Mouse (Mus musculus) G1E-ER4 (cell line): Measurements from ENCODE around the gene Bhlha15. TPM values are rescaled to one million over a fixed set of nuclear protein-coding genes. Genes with fewer than 3 reads are reported as not detected.

Experiments used
- GATA1 ChIP-seq: IDR thresholded peaks from one replicate; pipeline ENCODE4 v1.8.0; 2012; ENCODE audit warnings: low read length, inconsistent platforms
- polyA plus RNA-seq: library from polyadenylated mRNA; stranded (reverse); fragments of >175 nt; gene quantifications from 2 replicates; pipeline ENCODE4 v1.2.3, GENCODE M21; 2012

Gene Bhlha15
- 0.44 and 0.55 TPM in 2 replicates for polyA plus RNA-seq

GRCm38 (mm10) chr5:144189950-144190583 lies at the start of gene Bhlha15:
Gene Bhlha15 (plus strand): TSS chr5:144190286.
- no peak for TF ChIP-seq GATA1

GRCm38 (mm10) chr5:144143531-144143930 lies 46.6 kb upstream of the Bhlha15 start:
- no peak for TF ChIP-seq GATA1

- no peak for TF ChIP-seq GATA1
These were observed 43.2 kb upstream of the Bhlha15 start for GRCm38 (mm10) chr5:144146898-144147297.

GRCm38 (mm10) chr5:144149530-144149929 lies 40.6 kb upstream of the Bhlha15 start:
- no peak for TF ChIP-seq GATA1

- no peak for TF ChIP-seq GATA1
These were observed 38.8 kb upstream of the Bhlha15 start for GRCm38 (mm10) chr5:144151270-144151669.

DNA sequence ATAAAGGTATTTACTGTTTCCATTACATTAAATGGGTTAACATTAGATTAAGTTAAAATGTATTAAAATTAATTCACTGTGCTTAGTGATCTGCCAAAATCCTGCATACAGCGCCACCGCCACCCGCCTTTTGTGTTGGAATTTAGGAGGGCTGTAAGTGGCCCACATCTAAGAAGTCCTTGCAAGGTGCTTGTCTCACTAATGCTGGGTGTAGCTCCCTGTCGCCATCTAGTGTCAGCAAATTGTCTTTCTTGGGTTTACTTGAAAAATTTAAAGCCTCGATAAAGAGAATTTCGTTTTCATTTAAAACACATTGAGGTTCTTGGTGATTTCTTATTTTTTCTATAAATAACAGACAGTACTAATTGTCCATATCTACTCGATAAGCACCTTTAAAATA lies 35.6 kb upstream of the Bhlha15 start:
- TF ChIP-seq GATA1, result no peak

DNA sequence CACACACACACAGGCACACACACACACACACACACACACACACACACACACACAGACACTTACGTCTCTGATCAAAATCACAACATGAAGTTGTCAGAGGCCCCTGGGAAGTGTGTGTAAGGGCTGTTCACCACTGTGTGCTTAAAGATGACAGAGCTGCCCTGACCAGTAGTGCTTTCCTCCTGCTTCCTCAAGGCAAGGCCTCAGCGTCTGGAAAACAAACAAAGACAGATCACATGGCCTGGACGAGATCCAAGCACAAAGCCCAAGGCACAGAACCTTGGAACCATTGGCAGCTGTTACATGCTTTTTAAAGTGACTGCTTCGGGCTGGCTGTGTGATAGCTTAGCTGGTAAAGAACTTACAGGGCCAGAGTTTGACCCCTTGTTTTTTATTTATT lies 31.5 kb upstream of the Bhlha15 start:
- TF ChIP-seq GATA1, result no peak

DNA sequence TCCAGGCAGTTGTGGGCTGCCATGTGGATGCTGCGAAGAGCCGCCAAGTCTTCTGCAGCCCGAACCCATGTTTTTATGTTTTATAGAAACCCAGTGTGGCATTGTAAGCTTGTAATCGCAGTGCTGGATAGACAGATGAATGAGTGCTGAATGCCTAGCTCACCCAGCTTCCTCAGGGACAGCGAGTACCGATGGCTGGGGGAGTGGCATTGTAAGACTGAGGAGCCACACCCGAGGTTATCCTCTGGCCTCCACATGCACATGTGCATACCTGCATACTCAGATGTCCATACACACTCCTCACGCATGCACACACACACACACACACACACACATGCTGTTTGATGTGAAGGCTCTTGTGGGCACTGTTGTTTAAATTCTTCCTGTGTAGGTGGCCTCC lies 30.9 kb upstream of the Bhlha15 start:
- no peak for TF ChIP-seq GATA1

- no peak for TF ChIP-seq GATA1
These were observed 27.8 kb upstream of the Bhlha15 start for GRCm38 (mm10) chr5:144162080-144162812.

DNA sequence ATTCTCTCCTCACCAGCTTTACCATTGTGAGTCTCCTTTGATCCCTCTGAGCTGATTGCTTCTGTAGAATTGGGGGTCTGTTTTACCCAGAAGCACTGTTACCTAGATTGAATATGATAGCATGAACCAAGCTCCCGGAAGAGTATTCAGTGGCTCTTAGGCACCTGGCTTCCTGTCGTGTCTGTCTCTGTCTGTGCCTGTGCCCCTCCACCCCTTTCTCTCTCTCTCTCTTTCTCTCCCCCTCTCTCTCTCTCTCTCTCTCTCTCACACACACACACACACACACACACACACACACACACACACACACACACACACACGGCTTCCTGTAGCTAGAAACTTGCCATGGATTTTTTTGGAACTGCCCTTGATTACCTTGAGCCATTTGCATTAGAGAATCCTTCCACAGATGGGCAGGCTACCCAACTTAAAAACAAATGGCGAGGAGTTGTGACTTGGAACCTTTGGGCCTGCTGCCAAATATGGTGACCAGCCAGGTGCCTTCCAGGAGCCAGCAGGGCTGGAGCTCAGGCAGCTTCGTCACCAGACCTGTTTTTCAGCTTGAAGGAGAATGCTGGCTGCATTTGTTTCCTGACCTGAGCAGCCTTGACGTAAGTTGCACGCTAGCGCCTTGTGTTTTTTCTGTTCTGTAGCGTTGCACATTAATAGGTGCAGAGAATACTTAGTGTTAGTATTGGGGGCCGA lies 27.1 kb upstream of the Bhlha15 start:
- TF ChIP-seq GATA1, result no peak

DNA sequence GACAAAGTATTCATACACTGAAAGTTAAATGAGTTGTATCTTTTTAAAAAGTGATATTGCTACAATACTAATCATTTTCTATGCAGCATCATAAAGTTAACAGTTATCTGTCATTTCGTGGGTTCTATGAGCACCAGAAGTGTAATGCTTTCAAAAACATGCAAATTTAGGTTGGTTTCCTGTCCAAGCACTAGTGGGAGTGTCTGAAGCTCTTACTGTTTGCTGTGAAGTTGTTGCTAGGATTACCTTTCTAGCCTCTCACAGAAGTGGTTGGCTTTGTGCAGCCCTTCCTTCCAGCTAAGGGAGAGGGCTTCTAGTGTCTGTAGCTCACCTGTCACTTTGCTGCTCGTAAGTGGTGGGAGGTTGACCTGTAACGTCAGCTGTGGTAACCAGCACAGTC lies 24.3 kb upstream of the Bhlha15 start:
- no peak for TF ChIP-seq GATA1

DNA sequence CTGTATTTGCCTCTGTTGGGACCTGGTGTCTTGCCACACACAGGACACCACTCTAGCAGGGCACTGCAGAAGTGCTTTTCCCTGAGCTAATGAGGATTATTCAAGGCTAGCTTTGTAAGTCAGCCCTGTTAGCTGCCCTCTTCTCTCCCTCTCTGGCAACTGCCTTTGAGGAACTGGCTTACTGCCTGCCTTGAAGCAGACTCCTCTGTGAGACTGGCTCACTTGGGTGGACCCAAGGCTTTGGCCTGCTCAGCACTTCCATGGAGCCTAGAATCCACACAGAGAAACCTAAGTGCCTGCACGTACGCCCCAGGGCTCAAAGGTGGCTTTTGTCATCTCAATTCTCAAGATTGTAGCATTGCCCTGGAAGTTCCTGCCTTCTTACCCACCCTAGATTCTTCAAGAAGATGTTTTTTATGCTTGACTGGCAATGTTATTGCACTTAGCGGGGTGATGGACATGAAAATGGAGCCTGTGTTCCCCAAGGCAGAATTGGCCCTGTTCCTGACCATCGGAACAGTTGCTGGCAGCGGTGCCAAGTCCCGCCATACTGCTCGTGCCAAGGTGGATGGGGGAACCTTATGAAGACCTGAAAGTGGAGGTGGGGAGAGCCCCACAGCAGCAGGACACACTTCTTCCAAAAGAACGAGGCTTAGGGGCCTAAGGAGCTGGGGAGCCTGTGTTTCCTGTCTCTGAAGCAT lies 20.7 kb upstream of the Bhlha15 start:
- no peak for TF ChIP-seq GATA1

GRCm38 (mm10) chr5:144173648-144174047 lies 16.4 kb upstream of the Bhlha15 start:
- TF ChIP-seq GATA1, result no peak

GRCm38 (mm10) chr5:144178216-144178615 lies 11.9 kb upstream of the Bhlha15 start:
- no peak for TF ChIP-seq GATA1

DNA sequence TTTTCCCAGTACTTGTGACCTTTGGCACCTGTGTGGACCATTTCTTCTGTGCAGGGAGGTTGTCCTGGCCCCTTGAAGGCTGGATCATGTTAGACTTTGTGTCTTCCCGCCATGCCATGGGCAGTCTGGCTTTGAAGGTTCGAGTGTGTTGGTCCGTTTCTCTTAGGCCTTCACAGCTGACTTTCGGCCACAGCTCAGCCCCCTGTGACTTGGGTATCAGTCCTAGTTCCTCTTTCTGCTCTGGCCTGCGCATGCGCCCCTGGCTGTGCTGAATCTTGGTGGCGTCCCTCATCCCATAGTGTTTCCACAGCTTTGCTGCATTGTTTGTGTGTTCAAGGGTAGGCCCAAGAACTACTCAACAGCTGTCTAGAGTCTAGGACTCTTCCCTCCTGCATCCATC lies 8.8 kb upstream of the Bhlha15 start:
- no peak for TF ChIP-seq GATA1
